Mouse (Mus musculus) lung, adult 2 months (tissue): Measurements from ENCODE around the gene Tspan17. TPM values are rescaled to one million over a fixed set of nuclear protein-coding genes. Genes with fewer than 3 reads are reported as not detected.

Source experiments
- DNase-seq: peaks from one replicate; pipeline ENCODE4 v3.0.0; 2022
- H3K4me1 ChIP-seq: fragments of 200-500 bp; 2 replicates; pipeline ENCODE4 v1.6.1; 2011; ENCODE audit warnings: low read length; ENCODE audit not compliant: control insufficient read depth, insufficient read depth
- H3K4me3 ChIP-seq: fragments of 200-500 bp; replicated peaks from 2 replicates; pipeline ENCODE3; 2011; ENCODE audit warnings: low read depth, mild to moderate bottlenecking, control low read depth, low read length; ENCODE audit errors: extremely low read depth
- CTCF ChIP-seq: fragments of 200-500 bp; IDR thresholded peaks from 2 replicates; pipeline ENCODE4 v1.5.1; 2011; ENCODE audit warnings: mild to moderate bottlenecking, low read length, control low read depth; ENCODE audit not compliant: insufficient read depth
- POLR2A ChIP-seq: fragments of 200-500 bp; IDR thresholded peaks from 2 replicates; pipeline ENCODE4 v1.6.1; 2011; ENCODE audit warnings: low read depth, mild to moderate bottlenecking, control low read depth, low read length, borderline replicate concordance; ENCODE audit errors: extremely low read depth
- WGBS: fragments of 180-500 bp; shearing (Covaris S2); methylation state at CpG from one replicate; pipeline ENCODE4 v1.1.7; 2018; 5-methylcytosine and 5-hydroxymethylcytosine counted together
- polyA plus RNA-seq: library from polyadenylated mRNA; depleted of rRNA; stranded (reverse); fragments of >200 nt; gene quantifications from 2 replicates; pipeline ENCODE4 v1.2.3, GENCODE M21; 2012

Gene Tspan17
- polyA plus RNA-seq, 1 experiment = 32.1 TPM

DNA sequence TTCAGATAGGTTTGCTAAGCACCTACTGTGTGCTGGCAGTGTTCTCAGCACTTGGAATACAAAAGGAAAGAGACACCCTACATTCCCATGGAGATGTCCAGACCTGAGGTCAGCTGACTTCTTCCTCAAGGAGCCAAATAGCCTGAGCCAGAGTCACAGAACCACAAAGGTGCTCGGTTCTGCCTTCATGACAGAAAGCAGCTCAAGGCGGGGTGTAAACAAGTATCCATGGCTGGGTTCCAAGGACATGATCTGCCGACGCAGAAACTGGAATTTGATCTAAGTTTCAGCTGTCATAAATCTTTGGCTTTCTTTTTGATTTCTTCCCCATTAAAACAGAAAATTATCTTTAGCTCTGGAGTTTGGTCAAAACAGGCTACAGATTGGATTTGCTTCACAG is 11.0 kb downstream of the Tspan17 start:
- TF ChIP-seq POLR2A = no peak
- TF ChIP-seq CTCF = no peak
- H3K4me3 ChIP-seq = no peak overlapping the region
- no peak for DNase-seq
- H3K4me1 ChIP-seq = no peaks in the 10 kb centered on the region
- 47% methylated on average over 4 of the region's 4 CpGs for WGBS

DNA sequence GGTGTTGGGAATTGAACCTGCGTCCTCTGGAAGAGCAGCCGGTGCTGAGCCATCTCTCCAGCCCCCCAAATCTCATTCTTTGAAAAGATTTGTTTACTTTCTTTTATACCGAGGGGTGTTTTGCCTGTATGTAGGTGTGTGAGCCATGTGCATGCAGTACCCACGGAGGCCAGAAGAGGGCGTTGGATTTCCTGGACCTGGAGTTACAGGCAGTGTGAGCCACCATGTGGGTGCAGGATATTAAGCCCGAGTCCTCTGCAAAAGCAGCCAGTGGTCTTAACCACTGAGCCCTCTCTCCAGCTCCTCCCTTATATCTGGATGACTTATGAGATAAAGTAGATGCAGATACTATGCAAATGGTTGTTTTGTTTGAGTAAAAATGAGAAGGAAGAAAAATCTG is 13.8 kb downstream of the Tspan17 start:
- no peak for TF ChIP-seq CTCF
- no peak for TF ChIP-seq POLR2A
- H3K4me3 ChIP-seq = no peak overlapping the region
- WGBS = 77% methylated on average over 6 of the region's 6 CpGs
- no peaks in the 10 kb centered on the region for H3K4me1 ChIP-seq
- DNase-seq = no peak

DNA sequence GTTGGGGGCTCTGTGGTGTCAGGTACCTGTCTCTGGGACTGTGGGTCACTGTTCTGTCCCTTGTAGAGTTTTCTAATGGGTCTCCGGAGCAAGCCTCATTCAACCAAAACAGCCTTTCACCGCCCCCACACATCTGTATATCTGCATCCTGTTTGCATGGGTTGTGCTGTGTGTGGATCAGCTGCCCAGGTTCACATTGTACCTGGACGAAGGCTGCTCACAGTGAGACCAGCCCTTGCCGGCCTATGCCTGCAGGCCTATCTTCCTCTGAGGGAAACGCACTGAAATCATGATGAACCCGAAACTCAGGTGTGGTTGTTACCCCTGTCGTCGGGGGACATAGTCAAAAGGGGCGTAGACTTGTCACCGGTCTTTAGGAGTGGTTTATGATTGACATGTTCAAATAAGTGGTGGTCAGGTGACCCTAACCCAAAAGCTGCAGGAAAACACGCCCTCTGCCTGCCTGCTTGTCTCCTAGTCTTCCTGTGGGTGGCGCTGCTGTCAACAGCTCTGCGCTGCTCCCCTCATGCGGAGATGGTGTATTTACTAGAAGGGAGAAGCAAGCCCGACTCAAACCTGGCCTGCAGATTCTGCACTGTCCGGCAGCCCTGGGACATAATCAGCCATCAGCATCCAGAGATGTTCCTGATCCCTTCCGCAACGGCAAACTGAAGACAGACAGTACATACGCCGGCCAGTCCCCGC is 16.1 kb downstream of the Tspan17 start:
- no peaks in the 10 kb centered on the region for H3K4me1 ChIP-seq
- TF ChIP-seq POLR2A (no peak), CTCF (no peak)
- 45% methylated on average over 21 of the region's 21 CpGs for WGBS
- H3K4me3 ChIP-seq = no peak overlapping the region
- DNase-seq = no peak

DNA sequence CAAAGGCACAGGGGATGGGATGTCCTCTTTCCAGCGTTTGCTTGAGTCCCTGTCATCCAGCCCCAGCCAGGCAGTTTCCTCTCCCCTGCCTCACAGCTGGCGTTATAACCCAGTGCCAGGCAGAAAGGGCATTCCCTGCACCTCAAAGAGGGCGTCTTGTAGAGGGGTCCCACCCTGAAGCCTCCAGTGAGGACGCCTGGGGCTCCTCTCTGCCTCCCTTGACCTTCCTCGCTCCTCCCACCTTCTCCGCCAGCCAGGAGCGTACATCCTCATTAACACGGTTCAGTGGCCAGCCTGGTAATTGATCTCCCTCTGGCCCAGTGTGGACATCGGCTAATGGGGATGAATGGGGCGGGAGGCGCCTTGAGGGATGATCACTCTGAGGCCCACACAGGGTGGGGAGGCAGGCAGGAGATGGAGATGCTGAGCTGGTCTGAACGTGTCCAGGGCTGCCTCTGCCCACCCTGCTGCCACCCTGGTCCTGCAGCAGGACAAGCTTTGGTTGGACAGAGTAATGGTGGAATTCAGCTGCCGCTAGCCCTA is 17.3 kb downstream of the Tspan17 start:
- no peaks in the 10 kb centered on the region for H3K4me1 ChIP-seq
- H3K4me3 ChIP-seq = no peak overlapping the region
- WGBS = 52% methylated on average over 13 of the region's 13 CpGs
- no peak for DNase-seq
- no peak for TF ChIP-seq POLR2A

DNA sequence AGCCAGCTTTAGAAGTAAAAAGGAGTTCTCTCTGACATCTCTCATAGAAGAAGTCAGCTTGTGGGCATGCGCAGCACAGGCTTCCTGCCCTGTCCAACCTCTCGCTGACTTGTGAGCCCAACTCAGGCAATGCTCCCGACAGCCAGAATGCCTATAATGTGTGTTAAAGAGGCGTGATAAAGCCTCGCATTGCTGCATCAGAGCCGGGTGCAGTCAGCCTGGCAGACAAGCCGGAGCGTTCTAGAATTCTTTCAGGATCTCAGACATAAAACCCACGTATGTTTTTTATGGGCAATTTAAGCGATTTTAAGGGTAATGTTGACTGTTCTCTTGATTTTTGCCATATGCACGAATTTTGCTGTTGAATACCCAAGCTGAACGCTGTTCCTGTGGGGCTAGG is 18.9 kb downstream of the Tspan17 start:
- 74% methylated on average over 12 of the region's 12 CpGs for WGBS
- Histone ChIP-seq H3K4me3 (no peak overlapping the region), H3K4me1 (no peaks in the 10 kb centered on the region)
- TF ChIP-seq CTCF (no peak), POLR2A (no peak)
- no peak for DNase-seq

DNA sequence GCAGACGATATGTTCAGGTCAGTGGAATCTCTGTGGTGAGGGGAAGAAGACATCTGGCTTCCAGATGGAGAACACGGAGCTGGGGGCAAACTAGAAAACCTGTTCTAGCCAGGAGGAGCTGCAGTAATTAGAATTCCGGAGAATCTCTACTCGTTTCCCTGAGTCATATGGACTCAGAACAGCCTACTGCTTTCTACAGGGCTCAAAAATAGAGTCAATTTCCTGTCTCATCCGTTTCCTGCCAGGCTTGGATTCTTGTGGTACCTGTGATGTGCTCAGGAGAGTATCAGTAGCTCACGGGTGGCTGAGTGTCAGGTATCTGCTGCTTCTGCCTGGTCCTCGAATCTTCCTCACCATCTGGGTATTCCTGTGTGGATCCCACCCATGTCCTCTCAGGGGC is 22.3 kb downstream of the Tspan17 start:
- 53% methylated on average over 7 of the region's 7 CpGs for WGBS
- DNase-seq = no peak
- Histone ChIP-seq H3K4me1 (no peaks in the 10 kb centered on the region), H3K4me3 (no peak overlapping the region)
- TF ChIP-seq CTCF (no peak), POLR2A (no peak)

DNA sequence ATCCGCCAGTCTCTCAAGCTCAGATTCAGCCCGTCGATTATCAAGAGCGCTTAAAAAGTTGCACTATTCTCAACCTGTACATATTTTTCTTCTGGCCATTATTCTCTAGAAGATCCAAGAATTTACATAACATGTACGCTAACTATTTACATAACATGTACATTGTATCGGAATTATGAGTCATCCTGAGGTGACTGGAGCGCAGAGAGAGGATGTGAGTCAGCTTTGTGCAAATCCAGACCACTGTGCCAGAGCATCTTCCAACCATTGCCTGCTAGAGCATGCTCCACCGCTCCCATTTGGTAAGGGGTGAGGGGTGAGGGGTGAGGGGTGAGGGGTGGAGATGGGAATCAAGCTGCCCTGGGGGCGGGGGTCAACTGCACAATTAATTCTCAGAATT is 24.2 kb downstream of the Tspan17 start:
- WGBS = 69% methylated on average over 9 of the region's 9 CpGs
- DNase-seq = no peak
- TF ChIP-seq CTCF = no peak
- TF ChIP-seq POLR2A = no peak
- Histone ChIP-seq H3K4me3 (no peak overlapping the region), H3K4me1 (no peaks in the 10 kb centered on the region)

DNA sequence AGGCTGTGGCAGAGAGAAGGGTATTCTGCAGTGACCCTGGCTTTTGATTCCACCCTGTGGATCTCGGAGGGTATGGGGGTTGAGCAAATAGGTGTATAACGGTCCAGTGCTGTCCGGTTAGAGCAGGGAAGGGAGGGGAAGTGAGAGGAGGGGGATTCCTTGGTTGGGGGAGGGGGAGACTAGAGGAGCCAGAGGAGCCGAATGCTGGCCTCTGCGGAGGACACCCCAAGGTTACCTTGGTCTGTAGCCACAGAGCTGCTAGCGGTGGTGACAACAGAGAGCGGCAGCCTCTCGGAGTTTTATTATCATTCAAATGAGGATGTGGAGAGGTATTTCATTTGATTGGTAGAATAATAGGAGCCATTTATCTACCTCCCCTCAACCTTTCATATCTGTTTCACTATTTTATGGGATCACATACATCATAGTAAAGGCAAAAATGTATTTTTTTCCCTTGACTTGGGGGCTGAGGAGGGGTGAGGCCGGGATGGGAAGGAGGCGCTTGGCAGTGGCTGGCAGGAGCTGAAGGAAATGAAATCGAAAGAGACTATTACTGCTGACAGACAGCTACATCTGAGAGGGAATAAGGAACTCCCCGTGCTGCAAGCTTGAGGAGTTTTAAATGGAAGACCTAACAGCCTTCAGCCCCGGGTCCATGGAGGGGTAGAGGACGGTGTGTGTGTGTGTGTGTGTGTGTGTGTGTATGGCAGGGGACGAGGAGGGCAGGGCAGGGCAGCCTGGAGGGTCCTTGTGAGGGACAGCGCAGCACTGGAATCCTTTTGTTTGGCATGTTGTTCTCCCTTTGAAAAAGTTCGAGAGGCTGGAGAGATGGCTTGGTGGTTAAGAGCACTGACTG is 29.4 kb downstream of the Tspan17 start:
- 37% methylated on average over 17 of the region's 17 CpGs for WGBS
- H3K4me3 ChIP-seq = no peak overlapping the region
- no peaks in the 10 kb centered on the region for H3K4me1 ChIP-seq
- TF ChIP-seq CTCF (no peak), POLR2A (no peak)
- DNase-seq = no peak

DNA sequence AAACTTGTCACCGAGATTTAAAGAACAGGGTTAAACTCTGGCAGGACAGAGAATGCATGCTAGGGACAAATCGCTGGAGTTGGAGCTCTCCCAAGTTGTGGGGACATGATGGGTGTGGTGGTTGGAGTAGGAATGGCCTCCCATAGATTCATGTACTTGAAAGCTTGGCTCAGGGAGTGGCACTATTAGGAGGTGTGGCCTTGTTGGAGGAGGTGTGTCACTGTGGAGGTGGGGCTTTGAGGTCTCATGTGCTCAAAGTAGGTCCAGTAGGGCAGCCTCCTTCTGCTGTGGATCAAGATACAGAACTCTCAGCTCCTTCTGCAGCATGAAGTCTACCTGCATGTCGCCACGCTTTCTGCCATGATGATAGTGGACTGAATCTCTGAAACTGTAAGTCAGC is 31.9 kb downstream of the Tspan17 start:
- WGBS = 76% methylated on average over 4 of the region's 4 CpGs

More for the DNA sequence above, 31.9 kb downstream of the Tspan17 start:
- Histone ChIP-seq H3K4me3 (no peak overlapping the region), H3K4me1 (no peaks in the 10 kb centered on the region)
- TF ChIP-seq CTCF = no peak
- no peak for TF ChIP-seq POLR2A
- DNase-seq = no peak
